Mouse (Mus musculus) embryonic fibroblast, embryonic 13.5 days (primary cell): Measurements from ENCODE around the gene Spns3.

Experiments used
- CTCF ChIP-seq: IDR thresholded peaks from 2 replicates; pipeline ENCODE4 v1.5.1; 2011; ENCODE audit warnings: mild to moderate bottlenecking, control low read depth, low read length, moderate library complexity, borderline replicate concordance; ENCODE audit not compliant: insufficient read depth
- POLR2A ChIP-seq: IDR thresholded peaks from 2 replicates; pipeline ENCODE4 v1.6.1; 2011; ENCODE audit warnings: low read depth, mild to moderate bottlenecking, control low read depth, low read length, moderate library complexity

- no peak for TF ChIP-seq POLR2A
- TF ChIP-seq CTCF = no peak
Measured at GRCm38 (mm10) chr11:72556953-72557352, 6.6 kb upstream of the Spns3 start.
